Mouse (Mus musculus): ENCODE data around the gene Gm8947.
A peak's percentile ranks its signal among the peaks of the same experiment; 100 is the strongest.
"Not testable (repeated sequence)": the region's sequence is repeated elsewhere in the genome, so short reads cannot be mapped to it uniquely, and the experiment has no call there.

The Gm8947 gene

GRCm38 (mm10) chr1:151171572-151172461, 20.4 kb upstream of the Gm8947 start:
- no peak for TF ChIP-seq GATA4 (IDR thresholded peaks at IDR 0.05; ENCODE audit: insufficient replicate concordance, low read length)

- no peak for TF ChIP-seq GATA4 (IDR thresholded peaks at IDR 0.05; ENCODE audit: insufficient replicate concordance, low read length)
Measured at GRCm38 (mm10) chr1:151177030-151177936, 14.9 kb upstream of the Gm8947 start.

DNA sequence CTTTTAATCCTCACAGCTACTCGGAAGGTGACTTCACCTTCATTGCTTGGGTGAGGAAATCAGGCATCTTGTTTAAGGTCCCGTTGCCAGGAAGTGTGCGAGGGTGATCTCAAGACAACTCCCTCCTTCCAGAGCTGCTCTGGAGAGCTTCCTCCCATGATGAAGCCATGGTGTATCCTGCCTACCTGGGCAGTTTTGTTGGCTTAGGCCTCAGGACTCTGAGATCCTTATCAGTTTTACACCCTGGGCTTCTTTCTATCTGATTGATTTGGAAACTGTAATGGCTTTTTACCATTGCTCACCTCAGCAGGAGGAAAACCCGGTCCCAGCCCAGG, 14.3 kb upstream of the Gm8947 start:
- TF ChIP-seq GATA4 (IDR thresholded peaks at IDR 0.05; ENCODE audit: insufficient replicate concordance, low read length) = peak; percentile 83; the same call in 1 of the 2 replicates

DNA sequence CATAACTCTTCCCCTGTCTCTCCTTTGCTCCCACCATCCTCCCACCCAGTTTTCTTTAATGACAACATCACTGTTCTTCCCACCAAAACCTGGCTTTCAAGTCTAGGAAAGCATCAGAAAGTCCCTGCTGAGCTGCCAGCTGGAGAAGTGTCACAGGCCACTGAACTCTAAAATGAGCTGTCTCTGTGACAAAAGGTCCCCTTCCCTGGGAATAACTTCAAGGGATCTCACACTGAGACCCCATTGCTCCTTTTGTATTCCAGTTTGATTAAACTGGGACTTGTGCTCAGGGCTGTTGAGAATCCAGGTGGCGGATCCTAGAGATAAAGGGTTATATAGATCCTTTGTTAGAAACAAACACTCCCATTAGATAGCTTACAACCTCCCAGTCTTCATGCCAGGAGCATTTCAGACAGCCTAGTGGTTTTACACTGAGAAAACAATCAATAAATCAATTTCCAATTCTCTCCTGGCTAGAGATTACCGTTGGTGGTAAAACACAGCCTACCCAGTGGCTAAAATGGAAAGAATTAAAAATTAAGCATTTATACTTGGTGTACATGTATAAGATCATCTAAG, 13.6 kb upstream of the Gm8947 start:
- no peak for TF ChIP-seq GATA4 (IDR thresholded peaks at IDR 0.05; ENCODE audit: insufficient replicate concordance, low read length)

- TF ChIP-seq GATA4 (IDR thresholded peaks at IDR 0.05; ENCODE audit: insufficient replicate concordance, low read length) = no peak
Measured at GRCm38 (mm10) chr1:151180167-151180566, 12.0 kb upstream of the Gm8947 start.

DNA sequence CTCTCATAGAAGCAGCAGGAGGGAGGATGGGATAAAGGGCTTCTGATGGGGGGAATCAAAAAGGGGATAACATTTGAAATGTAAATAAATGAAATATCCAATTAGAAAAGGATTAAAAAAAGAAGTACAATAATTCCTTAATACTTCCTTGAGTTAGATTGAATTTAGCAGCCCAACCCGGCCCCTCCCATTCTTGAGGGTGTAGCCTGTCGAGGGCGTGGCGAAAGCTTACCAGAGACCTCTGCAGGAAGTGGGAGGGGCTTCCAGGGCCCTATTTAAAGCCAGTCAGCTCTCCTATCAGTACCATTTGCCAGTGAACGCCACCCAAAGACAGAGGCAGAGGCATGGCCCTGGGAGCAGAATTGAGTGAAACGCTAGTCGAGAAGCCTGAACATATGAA, 9.9 kb upstream of the Gm8947 start, which contains the start of gene Gm47985:
Gene Gm47985 (plus strand): TSS at position 272 of the 400 bp plus-strand sequence.
- TF ChIP-seq GATA4 (IDR thresholded peaks at IDR 0.05; ENCODE audit: insufficient replicate concordance, low read length) = not testable (repeated sequence)

DNA sequence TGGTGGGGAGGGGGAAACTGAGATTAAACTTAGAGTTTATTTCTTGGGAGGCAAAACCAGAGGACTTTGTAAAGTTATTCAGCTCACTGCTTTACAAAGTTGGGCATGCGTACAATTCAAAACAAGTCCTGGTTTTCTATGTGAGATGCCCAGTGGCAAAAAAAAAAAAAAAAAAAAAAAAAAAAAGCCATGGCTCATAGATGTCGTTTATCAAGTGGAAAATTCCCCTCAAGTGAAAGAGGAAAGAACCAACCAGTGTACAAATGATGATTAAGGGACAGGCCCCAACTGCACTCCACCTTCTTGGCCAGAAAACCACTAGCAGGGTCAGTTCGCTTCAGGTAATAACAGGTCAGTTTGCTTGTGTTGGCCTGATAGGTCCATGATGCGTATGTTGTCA, 3.7 kb upstream of the Gm8947 start:
- no peak for TF ChIP-seq GATA4 (IDR thresholded peaks at IDR 0.05; ENCODE audit: insufficient replicate concordance, low read length)

DNA sequence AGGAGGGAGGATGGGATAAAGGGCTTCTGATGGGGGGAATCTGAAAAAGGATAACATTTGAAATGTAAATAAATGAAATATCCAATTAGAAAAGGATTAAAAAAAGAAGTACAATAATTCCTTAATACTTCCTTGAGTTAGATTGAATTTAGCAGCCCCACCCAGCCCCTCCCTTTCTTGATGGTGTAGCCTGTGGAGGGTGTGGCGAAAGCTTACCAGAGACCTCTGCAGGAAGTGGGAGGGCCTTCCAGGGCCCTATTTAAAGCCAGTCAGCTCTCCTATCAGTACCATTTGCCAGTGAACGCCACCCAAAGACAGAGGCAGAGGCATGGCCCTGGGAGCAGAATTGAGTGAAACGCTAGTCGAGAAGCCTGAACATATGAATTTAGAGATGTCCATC, 5.9 kb downstream of the Gm8947 start, which contains the start of gene Gm47995:
Gene Gm47995 (plus strand): TSS at position 329 of the 400 bp plus-strand sequence.
- not testable (repeated sequence) for TF ChIP-seq GATA4 (IDR thresholded peaks at IDR 0.05; ENCODE audit: insufficient replicate concordance, low read length)

- not testable (repeated sequence) for TF ChIP-seq GATA4 (IDR thresholded peaks at IDR 0.05; ENCODE audit: insufficient replicate concordance, low read length)
Measured at GRCm38 (mm10) chr1:151203818-151204217, 11.6 kb downstream of the Gm8947 start, which contains the start of gene 3110040M04Rik. TSS of gene 3110040M04Rik (plus strand) at chr1:151204121.

GRCm38 (mm10) chr1:151209824-151210355, 17.7 kb downstream of the Gm8947 start, which contains the start of gene Gm47996:
TSS of gene Gm47996 (plus strand) at chr1:151210131.
- not testable (repeated sequence) for TF ChIP-seq GATA4 (IDR thresholded peaks at IDR 0.05; ENCODE audit: insufficient replicate concordance, low read length)

DNA sequence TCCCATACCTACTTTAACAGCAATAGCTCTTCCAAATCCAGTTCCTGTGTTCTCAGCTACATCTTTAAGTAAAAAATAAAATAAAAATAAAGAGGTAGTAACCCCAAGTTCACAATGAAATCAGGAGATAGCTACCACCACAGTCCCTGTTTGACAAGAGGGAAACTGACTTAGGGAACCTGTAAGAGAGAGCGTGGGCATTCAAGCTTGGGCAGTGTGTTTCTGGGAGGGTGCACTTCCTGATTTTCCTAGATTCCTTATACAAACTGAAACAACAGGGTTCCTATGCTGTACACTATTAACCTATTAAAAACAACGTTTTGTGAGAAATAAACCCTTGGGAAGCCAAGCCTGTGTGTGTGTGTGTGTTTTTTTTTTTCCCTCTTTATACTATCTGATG, 22.7 kb downstream of the Gm8947 start:
- no peak for TF ChIP-seq GATA4 (IDR thresholded peaks at IDR 0.05; ENCODE audit: insufficient replicate concordance, low read length)

GRCm38 (mm10) chr1:151215985-151216384, 23.8 kb downstream of the Gm8947 start:
- TF ChIP-seq GATA4 (IDR thresholded peaks at IDR 0.05; ENCODE audit: insufficient replicate concordance, low read length) = no peak

DNA sequence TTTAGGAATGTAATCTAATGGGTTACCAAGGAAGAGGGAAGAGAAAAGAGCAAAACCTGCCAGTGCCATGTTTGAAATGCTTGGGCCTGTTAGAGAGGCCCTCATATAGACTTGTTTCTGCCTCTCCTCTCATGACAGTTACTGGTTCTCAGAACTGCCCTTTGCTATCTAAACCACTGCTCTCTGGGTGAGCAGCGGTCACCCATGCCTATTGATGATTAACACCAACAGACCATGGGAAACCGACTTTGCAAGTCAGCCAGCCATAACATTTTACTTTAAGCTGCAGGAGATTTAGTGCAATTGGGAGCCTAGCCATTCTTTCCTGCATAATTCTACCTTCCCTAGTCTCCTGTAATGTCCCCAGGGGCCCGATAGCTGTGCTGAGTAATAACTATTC, 24.2 kb downstream of the Gm8947 start:
- no peak for TF ChIP-seq GATA4 (IDR thresholded peaks at IDR 0.05; ENCODE audit: insufficient replicate concordance, low read length)

DNA sequence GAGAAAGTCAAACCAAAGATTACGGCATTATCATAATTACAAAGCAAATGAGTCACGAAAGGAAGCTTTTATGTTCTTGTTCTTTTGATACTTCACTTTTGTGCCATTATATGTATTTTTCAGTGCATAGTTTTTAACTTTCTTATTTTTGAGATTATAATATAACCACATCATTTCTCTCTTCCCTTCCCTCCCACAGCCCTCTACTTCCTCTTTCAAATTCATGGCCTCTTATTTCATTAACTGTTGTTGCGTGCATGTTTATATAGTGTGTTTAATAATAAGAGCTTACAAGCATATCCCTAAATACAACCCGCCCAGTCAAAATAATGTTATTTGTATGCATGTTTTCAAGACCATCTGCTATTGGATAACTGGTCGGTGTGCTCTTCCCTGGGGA, 26.9 kb downstream of the Gm8947 start:
- no peak for TF ChIP-seq GATA4 (IDR thresholded peaks at IDR 0.05; ENCODE audit: insufficient replicate concordance, low read length)

DNA sequence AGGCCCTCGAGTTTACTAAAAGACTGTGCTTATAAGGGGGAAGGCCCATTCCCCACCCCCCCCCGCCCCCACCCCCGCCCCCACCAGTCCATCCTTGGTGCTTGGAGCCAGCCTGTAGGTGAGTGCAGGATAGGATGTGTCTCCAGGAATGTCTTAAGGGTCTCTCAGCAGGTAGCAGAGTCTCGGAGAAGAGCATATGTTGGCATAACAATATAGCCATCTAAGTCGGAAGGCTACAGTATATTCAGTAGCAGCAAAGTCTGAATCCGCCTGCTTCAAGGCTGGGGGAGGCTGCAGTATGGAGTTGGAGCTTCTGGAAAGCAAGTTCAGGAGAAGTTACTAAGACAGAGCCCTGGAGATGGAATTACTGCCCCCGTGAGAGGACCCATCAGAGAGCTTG, 27.9 kb downstream of the Gm8947 start:
- TF ChIP-seq GATA4 (IDR thresholded peaks at IDR 0.05; ENCODE audit: insufficient replicate concordance, low read length) = no peak

All from liver, adult (tissue).